Mouse (Mus musculus) thymus, postnatal 25 days (tissue): ENCODE measurements around the gene Caskin2.
A peak's percentile ranks its signal among the peaks of the same experiment; 100 is the strongest.
"Not testable (repeated sequence)": the region's sequence is repeated elsewhere in the genome, so short reads cannot be mapped to it uniquely, and the experiment has no call there.

Experiments
- DNase-seq: peaks from one replicate; pipeline ENCODE4 v3.0.0; 2022

The Caskin2 gene

DNA sequence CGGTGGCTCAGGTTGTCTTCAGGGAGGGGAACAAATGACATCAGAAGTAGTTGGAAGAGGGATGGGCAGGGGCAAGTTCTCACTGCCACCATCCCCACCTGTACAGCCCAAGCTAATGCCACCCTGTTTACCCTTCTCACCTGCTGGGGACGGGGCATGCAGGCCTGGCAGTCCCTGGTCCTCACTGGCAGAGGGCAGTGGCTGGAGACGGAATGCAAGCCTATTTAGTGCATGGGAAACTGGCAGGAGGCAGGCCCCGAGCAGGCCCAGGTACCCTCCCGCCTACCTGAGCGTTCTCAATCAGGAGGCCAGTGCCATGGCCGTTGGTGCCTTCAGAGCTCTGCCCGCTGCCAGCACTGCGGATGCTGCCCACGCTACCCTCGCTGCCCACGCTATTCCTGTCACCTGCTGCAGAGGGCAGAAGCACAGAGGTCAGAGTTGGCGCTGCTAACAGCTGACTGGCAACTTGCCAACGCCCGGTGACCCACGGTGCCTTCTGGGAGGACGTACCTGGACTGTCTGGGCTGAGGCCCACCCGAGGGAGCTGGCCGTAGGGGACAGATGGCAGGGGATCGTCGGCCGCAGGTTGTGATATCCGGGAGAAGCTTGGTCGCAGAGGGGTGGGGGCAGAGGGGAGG is 10.2 kb downstream of the Caskin2 start:
- DNase-seq, result no peak

DNA sequence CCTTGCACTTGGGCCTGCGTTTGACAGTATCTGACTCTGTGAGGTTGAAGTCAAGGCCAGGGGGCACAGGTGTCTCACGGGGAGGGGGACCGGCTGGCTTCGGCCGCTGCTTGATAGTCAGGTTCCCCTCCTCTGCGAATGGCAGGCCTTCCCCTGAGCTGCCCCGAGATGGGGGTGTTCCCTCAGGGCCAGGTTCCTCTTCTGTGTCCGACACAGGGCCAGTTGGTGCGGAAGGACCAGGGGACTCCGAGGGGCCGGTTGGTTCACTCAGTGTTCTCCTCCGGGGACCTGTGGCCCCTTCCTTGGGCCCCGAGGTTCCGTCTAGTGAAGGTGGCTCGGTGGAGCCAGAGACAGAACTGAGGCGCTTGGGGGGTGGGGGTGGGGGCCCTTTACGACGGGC is 12.5 kb downstream of the Caskin2 start:
- no peak for DNase-seq

DNA sequence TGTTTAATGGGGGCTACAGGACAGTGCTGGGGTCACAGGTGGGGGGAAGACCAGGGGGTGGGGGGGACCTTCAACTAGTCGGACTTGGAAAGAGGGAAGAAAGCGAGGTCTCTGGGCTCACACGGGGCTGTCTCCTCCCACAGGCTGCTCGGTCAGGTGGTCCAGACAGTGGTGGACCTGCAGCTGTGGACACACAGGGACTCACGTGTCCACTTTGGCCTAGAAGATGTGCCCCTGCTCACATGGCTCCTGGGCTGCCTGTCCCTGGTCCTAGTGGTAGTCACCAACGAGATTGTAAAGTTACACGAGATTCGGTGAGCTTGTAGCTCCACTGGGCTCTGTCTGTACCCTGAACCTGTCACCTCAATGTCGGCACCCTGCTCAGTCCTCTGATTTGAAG is 15.8 kb downstream of the Caskin2 start:
- no peak for DNase-seq

DNA sequence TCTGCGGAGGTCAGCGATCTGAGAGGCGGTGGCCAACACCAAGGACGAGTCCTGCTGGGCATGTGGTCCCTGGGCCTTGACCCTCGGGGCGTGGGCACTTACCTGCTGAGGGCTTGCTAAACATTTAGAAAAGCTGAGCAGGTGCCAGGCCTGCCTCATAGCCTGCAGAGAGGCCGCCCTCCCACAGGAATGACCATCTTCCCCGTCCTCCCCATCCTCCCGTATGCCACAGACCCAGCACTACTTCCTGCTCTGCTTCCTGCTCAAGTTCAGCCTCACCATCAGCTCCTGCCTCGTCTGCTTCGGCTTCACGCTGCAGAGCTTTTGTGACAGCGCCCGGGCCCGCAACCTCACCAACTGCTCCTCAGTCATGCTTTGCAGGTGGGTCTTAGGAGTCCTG is 16.5 kb downstream of the Caskin2 start:
- no peak for DNase-seq

DNA sequence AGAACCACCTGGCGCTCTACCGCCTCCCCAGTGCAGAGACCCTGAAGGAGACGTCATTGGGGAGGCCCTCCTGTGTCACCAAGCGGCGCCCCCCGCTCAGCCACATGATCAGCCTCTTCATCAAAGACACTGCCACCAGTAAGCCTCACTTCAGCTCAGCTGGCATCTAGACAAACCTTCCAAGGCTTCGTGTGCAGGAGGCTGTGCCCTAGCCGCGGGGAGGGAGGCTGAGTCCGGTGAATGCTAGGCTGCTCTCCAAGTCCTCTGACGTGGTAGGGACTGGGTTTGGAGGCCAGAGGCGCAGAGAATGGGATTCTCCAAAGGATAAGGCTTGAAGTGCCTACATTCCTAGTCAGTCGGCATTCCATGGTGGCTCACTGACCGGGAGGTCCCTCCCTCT is 21.1 kb downstream of the Caskin2 start:
- DNase-seq, result no peak

DNA sequence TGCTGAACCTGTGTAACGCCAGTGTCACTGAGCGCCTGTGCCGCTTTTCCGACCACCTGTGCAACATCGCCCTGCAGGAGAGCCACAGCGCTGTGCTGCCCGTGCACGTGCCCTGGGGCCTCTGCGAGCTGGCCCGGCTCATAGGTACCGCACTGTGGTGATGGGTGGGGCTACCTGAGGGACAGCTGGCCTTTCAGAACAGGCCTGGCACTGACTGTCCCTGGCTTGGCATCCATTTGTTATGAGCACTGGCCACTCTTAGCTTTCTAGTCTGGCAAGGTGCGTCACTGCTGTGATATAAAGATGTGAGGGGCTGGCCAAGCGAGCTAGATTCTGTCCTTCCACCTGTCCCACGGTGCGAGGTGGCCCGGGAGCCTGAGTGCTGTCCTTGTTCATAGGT is 21.5 kb downstream of the Caskin2 start:
- no peak for DNase-seq

DNA sequence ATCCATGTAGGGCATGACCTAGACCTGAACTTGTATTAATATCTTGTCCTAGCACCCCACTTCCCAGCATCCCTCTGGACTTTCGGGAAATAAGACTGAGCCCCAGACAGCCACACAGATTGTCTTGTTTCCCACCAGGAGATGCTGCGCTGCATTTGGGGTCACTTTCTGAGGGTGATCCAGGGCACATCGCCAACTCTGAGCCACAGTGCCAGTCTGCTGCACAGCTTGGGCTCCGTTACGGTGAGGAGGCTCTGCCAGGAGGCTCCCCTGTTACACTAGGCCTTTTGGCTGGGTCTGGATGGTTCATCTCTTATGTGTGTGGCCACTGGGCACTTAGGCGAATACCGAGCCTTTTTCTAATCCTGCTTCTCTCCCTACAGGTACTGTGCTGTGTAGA is 23.7 kb downstream of the Caskin2 start:
- DNase-seq, result no peak

DNA sequence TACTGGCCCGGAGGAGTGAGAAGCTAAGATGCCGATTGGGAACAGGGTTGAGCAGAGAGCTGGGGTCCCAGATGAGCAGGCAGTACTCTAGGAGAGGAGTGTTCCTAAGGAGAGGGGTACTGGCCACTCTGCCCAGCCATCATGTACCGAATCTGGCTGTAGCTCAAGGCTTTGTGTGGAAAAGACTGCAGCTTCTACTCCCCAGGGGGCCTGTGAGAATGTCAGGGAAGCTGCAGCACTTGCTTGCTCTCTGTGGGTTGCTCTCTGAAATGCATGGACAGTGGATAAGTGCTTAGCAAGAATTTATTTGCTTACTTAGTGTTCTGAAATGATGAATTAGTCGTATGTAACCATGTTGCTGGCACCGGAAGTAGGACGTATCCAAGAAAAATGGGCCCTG is 27.0 kb downstream of the Caskin2 start:
- DNase-seq, result no peak

DNA sequence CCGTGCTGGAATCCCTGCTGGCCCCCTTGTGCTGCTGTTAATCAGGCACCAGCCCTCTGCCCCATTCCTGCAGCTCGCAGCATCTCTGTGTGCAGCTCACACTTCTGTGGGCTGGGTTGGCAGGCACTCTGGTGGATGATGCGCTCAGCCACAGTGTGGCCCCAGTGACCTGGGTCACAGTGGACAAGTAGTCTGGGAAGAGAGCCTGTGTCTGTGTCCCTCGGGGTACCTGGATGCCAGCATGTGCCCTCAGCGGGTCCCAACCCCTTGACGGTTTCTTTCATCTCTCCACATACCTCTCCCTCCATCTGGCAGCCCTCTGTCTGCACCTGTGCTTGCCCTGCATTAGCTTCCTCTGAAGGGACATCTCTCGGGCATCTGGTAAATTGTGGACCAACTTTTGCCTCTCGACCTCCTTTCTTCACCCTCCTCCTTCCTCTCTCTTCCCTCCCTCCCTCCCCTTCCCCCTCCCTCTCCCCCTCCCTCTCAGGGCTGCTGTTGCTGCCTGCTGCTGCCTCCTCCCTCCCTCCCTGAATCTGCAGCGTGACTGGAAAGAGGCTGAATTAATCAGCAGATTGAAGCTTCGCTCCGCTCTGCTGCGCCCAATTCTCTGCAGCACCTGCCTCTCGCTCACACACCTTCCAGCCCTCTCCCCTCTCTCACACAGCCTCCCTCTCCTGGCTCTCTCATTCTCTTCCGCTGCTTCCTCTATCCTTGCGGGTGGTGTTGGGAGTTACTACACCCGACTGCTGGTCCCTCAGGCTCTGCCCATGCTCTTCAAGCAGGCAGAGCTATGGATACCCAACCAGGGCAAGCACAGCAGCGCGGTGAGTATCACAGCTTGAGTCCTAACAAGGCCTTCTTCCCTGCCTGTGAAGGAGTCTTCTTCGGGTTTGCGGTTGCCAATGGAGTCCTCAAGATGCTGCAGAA is 33.0 kb downstream of the Caskin2 start:
- no peak for DNase-seq

DNA sequence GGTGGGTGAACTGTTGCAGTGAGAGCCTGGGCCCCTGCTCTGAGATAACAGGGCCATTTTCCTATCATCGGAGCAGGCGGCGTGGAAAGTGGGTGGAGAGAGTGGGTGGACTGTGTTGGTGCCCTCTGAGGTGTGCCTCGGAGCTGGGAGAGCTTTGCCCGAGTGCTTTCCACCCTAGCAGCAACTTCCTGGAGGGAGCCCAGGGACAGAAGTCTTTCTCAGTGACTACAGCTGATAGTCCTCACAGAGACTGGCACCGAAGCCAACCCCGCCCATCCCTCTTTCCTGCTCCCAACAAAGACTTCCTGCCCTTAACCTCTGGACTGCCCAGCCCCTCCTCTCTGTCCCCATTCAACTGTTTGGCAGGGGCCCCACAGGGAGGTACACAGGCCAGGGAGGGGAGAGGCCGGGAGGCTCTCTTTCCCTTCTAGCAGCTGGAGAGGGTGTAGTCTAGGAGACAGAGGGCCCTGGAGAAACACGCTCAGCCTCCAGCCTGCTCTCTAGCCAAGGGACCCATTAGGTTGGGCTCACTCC is 34.3 kb downstream of the Caskin2 start:
- DNase-seq, result peak; percentile 29

DNA sequence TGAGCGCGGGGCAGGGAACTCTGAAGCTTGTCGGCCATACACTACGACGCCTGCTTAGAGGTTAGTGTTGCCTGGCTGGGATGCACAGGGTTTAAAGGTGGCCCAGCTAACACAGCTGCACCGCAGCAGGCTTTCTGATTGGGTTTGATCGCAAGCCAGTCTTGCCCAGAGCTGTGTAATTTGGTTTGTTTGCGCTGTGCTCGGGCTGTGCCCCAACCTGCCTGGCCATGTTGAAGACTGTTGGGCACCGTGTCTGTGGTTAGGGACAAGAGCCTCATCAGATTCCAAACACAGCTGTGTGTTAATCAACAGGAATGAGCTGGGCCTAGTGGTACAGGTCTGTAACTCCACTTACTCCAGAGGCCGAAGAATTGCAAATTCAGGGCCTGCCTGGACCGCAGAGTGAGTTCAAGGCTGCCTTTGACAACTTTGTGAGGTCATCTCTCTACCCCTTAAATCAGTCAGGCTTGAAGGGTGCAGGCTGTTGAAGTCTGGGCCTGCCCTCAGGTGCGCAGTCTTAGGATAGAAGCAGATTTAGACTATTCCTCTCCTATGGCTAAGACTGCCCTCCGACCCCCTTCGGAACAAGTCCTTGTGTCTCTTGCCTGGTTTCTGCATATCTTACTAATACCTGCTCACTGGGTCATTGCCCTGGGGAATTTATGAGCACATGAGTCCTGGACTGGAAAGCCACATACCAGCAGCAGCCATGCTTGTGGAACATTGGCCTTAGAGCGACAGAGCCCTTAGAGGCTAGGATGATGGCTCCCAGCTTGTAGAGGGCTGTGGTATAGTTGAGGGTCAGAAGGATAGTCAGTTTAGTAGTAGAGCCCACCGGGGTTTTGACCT is 35.7 kb downstream of the Caskin2 start:
- no peak for DNase-seq

DNA sequence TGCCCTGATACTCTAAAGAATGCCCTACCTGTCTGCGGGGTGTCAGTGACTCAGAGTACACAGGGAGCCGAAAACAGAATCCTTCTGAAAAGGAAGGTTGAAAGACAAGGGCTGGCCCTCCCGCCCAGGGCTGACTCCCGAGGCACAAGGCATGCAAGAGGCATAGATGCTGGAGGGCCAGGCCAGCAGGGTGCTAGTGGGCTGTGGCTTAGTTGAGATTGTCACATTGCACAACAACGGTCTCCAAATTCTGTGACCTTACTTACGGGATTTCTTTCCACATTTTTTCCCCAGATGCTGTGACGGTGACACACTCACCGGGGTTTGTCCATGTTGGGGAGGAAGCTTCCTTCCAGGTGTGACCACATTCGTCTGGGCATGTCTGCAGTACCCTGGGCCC is 36.5 kb downstream of the Caskin2 start:
- no peak for DNase-seq

DNA sequence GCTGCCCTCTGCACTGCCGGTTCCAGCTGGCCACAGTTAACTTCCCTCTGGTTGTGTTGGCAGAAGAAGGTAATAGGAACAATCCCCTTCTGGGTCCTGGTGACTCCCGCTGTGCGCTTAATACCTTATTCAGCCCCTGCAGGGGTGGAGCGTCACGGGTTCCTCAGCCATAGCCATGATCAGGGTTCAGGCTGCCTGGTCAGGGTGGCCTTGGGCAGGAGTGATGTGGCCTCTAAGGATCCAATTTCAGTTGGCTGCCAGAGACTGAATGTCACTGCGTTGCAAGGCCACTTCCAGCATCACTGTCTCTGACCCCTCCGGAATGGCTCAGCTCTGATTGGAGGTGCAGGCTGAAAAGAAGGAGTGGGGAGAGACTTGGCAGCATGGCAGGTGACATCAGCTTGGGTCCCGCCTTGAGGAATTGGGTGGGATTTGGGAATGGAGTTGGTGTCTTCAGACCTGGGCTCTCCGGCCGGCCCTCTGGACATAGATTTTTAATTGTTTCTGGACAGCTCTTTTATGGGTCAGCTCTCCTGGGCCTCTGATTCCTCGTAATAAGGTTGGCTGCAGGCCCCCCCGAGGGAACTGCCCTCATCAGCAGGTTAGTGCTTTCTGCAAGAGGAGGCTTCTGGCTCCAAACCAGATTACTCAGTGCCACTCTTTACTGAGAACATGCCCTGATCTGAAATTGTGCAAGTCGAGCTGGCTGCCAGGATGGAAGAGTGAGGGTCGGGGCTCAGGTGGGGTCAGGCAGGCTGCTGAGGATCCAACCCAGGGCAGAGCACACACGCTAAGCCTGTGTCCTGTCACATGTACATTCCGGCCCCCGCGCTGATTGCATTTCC is 37.4 kb downstream of the Caskin2 start:
- DNase-seq, result no peak

DNA sequence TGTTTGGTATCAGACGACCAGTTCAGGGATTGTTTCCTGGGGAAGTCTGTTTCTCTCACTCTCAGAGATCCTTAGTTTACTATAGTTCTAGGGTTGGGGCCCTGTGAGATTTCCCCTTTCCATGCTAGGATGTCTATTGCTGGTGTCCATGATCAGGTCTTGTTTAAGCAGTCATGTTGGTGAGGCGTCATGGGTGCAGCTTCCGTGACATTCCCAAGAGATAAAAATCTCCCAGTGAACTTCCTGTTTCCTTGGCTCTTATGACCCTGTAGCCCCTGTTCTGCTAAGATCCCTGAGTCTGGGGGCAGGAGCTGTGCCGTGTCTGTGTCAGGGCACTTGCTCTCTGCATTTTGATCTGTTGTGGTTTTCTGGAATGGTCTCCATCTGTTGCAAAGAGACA is 38.8 kb downstream of the Caskin2 start:
- no peak for DNase-seq

DNA sequence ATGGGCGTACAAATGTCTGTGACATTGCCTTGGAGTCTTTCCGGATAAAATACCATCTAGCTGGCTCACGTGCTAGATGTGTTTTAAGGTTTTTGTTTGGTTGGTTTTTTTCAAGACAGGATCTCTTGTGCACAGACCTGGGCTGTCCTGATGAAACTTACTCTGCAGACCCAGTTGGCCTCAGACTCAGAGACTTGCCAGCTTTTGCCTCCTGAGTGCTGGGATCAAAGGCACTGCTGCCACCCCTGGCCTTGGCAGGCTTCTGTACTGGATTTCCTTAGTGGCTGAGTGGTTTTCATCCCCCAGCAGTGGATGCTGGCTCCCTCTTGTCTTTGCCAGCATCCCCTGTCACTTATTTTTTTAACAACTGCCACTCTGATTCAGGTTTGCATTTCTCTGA is 44.5 kb downstream of the Caskin2 start:
- DNase-seq, result no peak

DNA sequence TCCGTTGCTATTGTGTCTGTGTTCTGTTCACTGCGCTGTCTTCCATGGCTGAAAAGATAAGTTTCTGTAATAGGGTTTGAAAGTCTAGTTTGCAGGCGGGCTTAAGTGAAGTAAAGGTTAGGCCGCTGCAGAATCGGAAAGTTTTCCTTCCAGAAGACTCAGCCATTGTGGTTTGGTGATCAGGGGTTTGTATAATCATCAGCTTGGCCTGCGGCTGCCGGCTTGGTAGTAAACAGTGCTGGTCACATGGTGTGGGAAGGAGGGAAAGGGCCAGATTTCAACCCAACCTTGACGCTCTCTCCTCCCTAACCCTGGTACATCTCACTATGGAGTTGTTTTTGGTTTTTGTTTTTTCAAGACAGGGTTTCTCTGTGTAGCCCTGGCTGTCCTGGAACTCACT is 46.5 kb downstream of the Caskin2 start:
- no peak for DNase-seq

DNA sequence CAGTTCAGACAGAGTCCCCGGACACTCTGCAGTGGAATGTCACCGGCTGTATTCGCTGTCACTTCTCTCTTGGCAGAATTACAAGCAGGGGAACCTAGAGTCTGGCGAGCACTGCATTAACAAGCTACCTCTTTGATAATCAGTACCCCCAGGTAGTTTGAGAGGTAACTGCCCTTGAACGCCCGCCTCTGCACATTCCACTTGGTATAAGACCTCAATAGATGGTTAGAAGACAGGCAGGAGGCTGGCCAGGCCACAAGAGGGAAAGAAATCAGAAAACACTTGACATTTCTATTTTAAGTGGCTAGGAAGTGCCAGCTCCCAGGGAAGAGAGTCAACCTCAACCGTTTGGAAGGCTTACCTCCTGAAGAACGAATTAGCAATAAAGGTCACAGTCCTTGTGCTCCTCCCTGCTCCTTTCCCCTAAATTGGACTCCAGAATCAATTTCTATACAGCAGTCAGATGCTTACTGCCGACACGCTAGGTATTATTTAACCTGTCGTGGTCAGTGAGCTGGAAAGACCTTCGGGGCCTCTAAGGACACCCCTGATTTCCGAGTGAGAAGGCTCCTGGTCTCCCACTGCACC is 47.0 kb downstream of the Caskin2 start:
- no peak for DNase-seq

DNA sequence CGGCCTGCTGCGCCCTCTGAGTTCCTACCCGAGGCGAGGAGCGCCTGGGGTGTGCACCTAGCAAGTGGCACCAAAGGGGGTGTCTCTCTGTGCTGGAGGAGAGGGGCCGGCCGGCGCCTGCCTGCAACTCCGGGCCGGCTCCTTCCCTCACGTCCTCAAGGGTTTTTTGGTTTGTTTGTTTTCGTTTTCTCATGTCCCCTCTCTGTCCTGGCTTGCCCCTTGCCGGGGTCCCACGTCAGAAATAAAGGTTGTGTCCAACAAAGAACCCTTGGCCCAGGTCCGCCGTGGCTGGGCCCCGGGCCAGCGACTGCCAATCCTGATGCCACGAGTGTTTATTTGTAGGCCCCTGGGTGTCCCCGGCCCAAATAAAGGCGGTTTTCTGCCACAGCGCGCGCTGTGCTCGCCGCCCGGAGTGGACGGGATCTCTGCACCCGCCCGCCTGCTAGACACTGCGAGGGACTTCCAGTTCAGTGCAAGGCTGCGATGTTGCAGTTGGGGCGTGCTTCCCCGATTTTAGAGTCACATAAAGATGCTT is 47.8 kb downstream of the Caskin2 start:
- DNase-seq, result no peak

DNA sequence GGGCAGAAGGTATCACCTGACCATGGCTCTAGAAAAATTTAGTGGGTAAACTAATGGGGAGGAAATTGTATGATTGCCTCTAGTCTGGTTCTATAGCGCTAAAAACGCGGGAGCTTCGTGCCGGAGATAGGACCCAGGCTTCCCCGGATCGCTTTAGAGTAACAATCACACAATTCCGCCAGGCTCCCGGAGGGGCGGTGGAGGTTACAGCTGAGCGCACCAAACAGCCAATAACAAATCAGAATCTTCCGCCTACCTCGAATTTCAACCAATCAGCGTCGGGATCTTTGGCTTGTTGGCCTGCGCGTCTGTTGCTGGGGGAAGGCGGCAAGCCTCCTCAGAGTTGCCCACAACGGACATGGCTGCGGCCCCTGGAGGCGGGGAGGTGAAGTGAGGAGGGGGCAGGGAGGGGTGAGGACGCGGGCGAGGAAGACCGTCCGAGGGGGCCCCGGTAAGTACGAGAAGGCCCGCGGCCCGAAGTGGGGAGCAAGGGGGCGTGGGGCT is 48.3 kb downstream of the Caskin2 start, which contains the start of gene Tmem94:
Tmem94 (plus strand) TSS at position 331 of the 504 bp plus-strand sequence.
- peak; percentile 99 for DNase-seq

DNA sequence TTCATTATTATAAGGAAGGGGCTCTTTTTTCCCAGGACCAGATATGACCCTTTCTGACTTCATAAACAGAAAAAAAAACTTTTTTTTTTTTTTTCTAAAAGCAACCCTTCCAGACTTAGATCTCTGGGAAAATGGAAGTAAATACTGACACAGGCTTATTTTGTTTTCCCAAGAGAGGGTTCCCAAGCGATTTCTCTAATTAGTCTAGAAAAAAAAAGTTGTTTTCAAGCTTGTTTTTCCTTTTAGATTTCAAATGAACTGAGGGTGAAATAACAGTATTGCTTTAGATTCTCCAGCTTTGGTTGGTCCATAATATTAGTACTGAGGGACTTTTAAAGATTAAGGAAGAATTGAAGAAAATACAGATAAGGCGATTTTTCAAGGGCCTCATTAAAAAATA is 48.7 kb downstream of the Caskin2 start:
- DNase-seq, result no peak

DNA sequence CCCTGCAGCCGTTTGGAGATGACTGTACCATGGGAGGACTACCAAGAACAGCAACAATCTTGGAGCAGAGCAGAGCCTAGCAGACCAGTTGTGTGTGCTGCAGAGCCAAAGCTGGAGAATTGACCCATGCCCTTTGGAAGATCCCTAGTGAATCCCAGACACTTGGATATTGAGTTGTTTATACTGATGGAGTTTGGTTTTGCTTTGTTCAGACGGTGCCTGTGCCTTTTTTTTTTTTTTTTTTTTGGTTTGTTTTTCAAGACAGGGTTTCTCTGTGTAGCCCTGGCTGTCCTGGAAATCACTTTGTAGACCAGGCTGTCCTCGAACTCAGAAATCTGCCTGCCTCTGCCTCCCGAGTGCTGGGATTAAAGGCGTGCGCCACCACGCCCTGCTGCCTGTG is 51.3 kb downstream of the Caskin2 start:
- DNase-seq, result not testable (repeated sequence)
